ENCODE assay signal across 8 mouse cellular contexts in genomic region chr10:121364801-121365564, GRCm38 (mm10). TPM values are rescaled to one million over a fixed set of nuclear protein-coding genes. Genes with fewer than 3 reads are reported as not detected.
DNase-seq lines count a peak whose midpoint lies in the region; ATAC-seq lines count a peak whose summit lies in the region.

Gene Gns (plus strand): TSS chr10:121365090.

- H3K36me3 ChIP-seq in hindbrain, embryonic 15.5 days: peaks cover 1% of the 10 kb centered on the region; the same call in 1 of the 2 replicates

- H3K27me3 ChIP-seq in hindbrain, embryonic 15.5 days: no peaks in the 10 kb centered on the region

- peaks cover 31% of the 10 kb centered on the region for H3K4me1 ChIP-seq in hindbrain, embryonic 15.5 days (replicated peaks)

- H3K4me2 ChIP-seq in hindbrain, embryonic 15.5 days: peak within 1 kb of the TSS; percentile 72

- DNase-seq in WW6 (ENCODE audit: low read depth, low spot score): peak; percentile 49
- peak; percentile 89 to 94 for DNase-seq in cerebellum, postnatal 4 days (ENCODE audit: low spot score in 2 of 2)
- DNase-seq in gastrocnemius, adult 18-20 months (ENCODE audit: low spot score): peak; percentile 79
- peak; percentile 66 for DNase-seq in left cerebral cortex, adult 11 months (ENCODE audit: low spot score)
- DNase-seq in lung, postnatal 36 days: peak; percentile 83
- peak; percentile 93 for DNase-seq in retina, embryonic 14.5 days (ENCODE audit: low spot score)
- DNase-seq in thymus, postnatal 36 days: peak; percentile 79 to 80

- H3K9me3 ChIP-seq in hindbrain, embryonic 15.5 days: no peaks in the 10 kb centered on the region

- peak within 1 kb of the TSS; percentile 98 for H3K4me3 ChIP-seq in hindbrain, embryonic 15.5 days

- H3K9ac ChIP-seq in hindbrain, embryonic 15.5 days: peak within 1 kb of the TSS; percentile 93

- H3K27ac ChIP-seq in hindbrain, embryonic 15.5 days (replicated peaks): peak within 1 kb of the TSS; percentile 81

- WGBS in hindbrain, embryonic 15.5 days: under 1% methylated on average over 67 of the region's 72 CpGs

- peak; percentile 97 for ATAC-seq in hindbrain, embryonic 15.5 days (ENCODE audit: low FRiP score, low read depth)

RNA-seq across cellular contexts. Expression of gene Gns, which starts in this region (rescaled TPM):
- 10 to 100 TPM; 26.8 to 29.2 TPM for total RNA-seq in gastrocnemius, adult 18-20 months (2021)
- 41.8 and 42.5 TPM in 2 replicates for polyA plus RNA-seq in hindbrain, embryonic 15.5 days (2015; fragmentation: Nextera tagmentation; extraction: Ambion mirVana)

Comparison
In these comparisons a context has a peak if more than half of its experiments do, and no peak if none do; other contexts are left out.
1. Peak in every context shown above with its lines: DNase-seq, ATAC-seq, H3K4me3 ChIP-seq and H3K27ac ChIP-seq.